Mouse (Mus musculus): ENCODE measurements around the gene Cnga3.
A peak's percentile ranks its signal among the peaks of the same experiment; 100 is the strongest.

The Cnga3 gene

DNA sequence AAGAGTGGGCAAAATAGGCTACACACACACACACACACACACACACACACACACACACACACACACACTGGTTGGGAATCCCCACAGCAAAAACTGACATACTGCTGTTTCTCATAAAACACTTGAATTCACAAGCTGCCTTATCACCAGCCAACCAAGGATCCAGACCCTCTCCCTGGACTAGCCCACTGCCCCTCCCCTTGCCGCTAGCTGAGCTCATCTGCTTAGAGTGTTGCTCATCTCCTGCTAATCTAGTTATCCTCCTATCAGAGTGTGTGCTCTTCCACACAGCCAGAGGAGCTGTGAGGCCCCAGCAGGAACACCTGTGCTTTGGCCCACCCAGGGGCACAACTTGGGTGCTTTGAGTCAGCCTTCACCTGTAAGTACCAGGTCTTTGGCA is at the start of gene Cnga3:
Cnga3 (plus strand) TSS at position 291 of the 400 bp plus-strand sequence.
- no peak for DNase-seq (ENCODE audit: low read depth in 2 of 2, low spot score in 2 of 2)

DNA sequence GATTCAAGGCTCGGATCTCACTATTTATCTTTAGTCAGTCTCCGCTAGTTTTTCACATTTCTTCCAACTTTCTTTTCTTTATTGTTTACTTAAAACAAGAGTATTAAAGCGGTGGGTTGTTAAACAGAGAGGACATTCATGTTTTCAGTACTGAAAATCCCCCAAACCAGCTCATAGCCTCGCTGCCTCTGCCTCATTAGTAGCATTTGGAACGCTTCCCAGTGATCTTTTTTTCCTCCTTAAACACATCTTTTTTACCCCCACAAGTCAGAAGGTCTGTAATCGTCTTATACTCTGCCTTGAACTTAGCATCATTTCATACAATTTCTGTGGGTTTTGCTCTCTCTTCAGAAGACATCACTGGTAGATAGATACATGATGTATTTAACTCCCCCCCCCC is 48.2 kb upstream of the Cnga3 start:
- DNase-seq (ENCODE audit: low read depth in 2 of 2, low spot score in 2 of 2): no peak

DNA sequence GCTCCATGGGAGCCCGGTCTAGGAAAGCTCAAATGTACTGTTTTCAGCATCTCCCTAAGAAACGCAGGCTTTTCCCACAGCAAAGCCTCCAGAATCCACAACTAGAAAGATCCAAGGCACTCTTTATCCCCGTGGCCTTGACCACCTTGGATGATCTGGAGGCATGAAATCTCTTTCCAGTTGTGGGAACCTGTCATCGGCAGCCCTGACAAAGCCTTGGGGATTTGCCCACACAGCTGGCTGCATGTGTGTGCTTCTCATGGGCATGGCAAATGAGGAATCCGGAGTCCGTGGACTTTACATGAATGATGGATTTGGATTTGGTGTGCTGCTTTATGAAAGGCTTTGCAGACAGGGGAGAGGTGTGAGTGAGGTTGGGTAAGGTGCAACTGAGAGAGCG is 46.3 kb upstream of the Cnga3 start:
- DNase-seq (ENCODE audit: low read depth in 2 of 2, low spot score in 2 of 2): no peak

GRCm38 (mm10) chr1:37177874-37178273 is 36.4 kb upstream of the Cnga3 start:
- no peak for DNase-seq (ENCODE audit: low read depth in 2 of 2, low spot score in 2 of 2)

DNA sequence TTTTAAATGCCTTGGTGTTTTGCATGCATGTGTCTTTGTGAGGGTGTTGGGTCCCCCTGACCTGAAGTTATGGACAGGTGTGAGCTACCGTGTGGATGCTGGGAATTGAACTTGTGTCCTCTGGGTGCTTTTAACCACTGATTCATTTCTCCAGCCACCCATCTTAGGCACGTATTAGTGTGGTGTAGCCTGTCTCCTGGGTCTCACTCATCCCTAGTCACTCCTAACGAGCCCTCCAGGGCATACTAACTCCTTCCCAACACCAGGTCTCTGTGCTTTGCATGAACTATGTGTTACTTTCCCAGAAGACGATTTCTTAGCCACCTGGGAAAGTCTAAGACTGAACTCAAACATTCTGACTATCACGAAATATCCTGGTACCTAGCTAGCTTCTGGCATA is 34.4 kb upstream of the Cnga3 start:
- DNase-seq (ENCODE audit: low read depth in 2 of 2, low spot score in 2 of 2): no peak

- no peak for DNase-seq (ENCODE audit: low read depth in 2 of 2, low spot score in 2 of 2)
Measured at GRCm38 (mm10) chr1:37187050-37187449, 27.2 kb upstream of the Cnga3 start.

DNA sequence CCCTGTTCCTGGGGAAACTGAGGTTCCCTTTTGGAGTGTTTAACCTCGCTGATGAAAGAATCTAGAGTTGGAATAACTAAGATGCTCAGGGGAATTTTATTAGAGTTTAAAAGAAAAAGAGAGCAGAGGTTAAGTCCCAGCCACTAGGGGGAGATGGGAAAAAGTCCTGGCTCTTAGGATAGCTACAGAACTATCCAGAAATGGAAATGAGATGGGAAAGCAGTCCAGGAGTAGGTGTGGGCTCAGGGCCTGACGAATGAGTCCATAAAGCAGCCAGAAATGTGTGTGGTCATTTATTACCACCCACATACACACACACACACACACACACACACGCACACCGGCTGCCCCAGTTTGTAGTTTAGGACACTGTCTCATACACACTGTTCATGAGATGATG is 19.6 kb upstream of the Cnga3 start:
- DNase-seq (ENCODE audit: low read depth in 2 of 2, low spot score in 2 of 2): no peak

- no peak for DNase-seq (ENCODE audit: low read depth in 2 of 2, low spot score in 2 of 2)
Measured at GRCm38 (mm10) chr1:37201406-37201805, 12.8 kb upstream of the Cnga3 start.

- no peak for DNase-seq (ENCODE audit: low read depth in 2 of 2, low spot score in 2 of 2)
Measured at GRCm38 (mm10) chr1:37207743-37208142, 6.5 kb upstream of the Cnga3 start.

- no peak for DNase-seq (ENCODE audit: low read depth in 2 of 2, low spot score in 2 of 2)
Measured at GRCm38 (mm10) chr1:37212375-37212774, 1.9 kb upstream of the Cnga3 start.

- DNase-seq (ENCODE audit: low read depth in 2 of 2, low spot score in 2 of 2): no peak
Measured at GRCm38 (mm10) chr1:37218386-37218785, 4.2 kb downstream of the Cnga3 start.

DNA sequence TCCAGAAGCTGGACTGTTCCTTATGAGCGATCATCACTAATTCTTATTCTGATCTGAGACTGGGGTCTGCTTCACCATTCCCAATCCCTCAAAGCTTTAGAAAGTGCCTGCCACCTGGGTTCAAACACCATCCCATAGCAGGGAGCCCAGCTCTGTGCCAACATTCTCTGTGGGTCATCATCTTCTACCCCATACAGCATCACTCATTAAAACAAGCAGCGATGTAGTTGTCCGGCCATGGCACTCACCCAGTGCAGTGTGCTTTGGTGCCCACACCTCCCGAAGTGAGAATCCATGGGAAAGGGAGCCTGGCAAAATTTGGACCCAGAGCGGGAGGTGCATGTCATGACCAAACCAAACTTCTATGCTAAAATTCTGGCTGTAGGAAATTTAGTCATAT is 5.4 kb downstream of the Cnga3 start:
- DNase-seq (ENCODE audit: low read depth in 2 of 2, low spot score in 2 of 2): no peak

DNA sequence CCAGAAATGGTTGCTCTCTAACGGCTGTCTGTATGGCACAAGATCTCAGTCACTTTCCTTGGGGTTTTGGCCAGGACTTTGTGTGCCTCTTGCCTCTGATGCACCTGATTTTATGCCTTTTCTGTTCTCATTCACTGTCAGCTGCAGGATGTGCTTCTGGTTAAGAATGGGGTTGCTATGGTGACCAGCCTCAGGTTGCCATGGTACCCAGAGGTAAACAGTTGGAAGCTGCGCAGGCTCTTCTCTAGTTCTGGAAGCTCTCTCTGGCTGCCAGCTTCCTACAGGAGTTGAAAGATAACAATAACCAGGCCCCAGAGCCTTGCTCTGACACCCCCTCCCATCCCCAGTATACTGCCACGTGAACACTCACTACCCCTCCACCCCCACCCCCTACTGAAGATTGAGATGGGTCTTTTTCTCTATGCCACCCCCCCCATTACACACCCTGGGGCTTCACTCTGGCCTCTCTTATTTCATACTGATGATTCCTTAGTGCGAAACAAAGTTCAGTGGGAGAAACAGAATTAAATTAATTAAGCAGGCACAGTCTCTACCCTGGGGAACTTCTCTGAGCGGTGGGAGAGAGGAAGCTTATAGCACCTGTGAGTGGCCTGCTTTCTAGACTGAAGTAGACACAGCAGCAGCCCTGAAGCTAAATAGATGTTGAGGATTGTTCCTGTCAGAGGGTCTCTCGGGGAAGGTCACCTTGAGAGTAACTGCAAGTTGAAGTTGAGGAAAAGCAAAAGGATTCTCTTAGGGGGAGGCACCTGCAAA is 6.1 kb downstream of the Cnga3 start:
- no peak for DNase-seq (ENCODE audit: low read depth in 2 of 2, low spot score in 2 of 2)

- no peak for DNase-seq (ENCODE audit: low read depth in 2 of 2, low spot score in 2 of 2)
Measured at GRCm38 (mm10) chr1:37222002-37222401, 7.8 kb downstream of the Cnga3 start.

- no peak for DNase-seq (ENCODE audit: low read depth in 2 of 2, low spot score in 2 of 2)
Measured at GRCm38 (mm10) chr1:37230404-37230803, 16.2 kb downstream of the Cnga3 start.

DNA sequence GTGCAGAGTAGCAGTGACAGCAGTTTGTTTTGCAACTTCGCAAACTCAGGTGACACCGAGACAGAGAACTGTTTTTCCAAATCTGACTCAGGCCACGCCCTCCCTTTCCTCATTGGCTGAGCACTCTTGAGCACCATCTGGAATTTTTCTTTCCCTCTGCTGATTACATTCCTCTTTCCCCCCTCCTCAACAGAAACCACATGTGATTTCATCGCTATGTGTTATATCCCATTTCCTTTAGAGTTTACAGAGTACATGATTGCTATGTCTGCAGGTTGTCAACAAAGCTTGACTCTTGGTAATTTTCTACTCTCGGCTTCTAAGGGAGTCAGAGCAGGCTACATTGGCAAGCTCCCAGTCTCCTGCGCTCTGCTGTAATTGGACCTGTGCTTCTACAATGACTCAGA is 17.1 kb downstream of the Cnga3 start:
- no peak for DNase-seq (ENCODE audit: low read depth in 2 of 2, low spot score in 2 of 2)

GRCm38 (mm10) chr1:37239045-37239635 is 24.9 kb downstream of the Cnga3 start:
- no peak for DNase-seq (ENCODE audit: low read depth in 2 of 2, low spot score in 2 of 2)

- DNase-seq (ENCODE audit: low read depth in 2 of 2, low spot score in 2 of 2): no peak
Measured at GRCm38 (mm10) chr1:37242253-37242652, 28.0 kb downstream of the Cnga3 start.

DNA sequence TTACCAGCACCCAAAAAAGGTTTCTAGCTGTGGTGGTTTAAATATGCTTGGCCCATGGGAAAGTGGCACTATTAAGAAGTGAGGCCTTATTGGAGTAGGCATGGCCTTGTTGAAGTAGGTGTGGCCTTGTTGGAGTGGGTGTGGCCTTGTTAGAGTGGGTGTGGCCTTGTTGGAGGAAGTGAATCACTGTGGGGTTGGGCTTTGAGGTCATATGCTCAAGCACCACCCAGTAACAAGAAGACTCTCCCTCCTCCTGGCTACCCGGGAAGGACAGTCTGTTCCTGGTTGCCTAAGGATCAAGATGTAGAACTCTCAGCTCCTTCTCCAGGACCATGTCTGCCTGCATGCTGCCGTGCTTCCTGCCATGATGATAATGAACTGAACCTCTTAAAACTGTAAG is 32.2 kb downstream of the Cnga3 start:
- DNase-seq (ENCODE audit: low read depth in 2 of 2, low spot score in 2 of 2): no peak

GRCm38 (mm10) chr1:37248406-37248805 is 34.2 kb downstream of the Cnga3 start:
- no peak for DNase-seq (ENCODE audit: low read depth in 2 of 2, low spot score in 2 of 2)

DNA sequence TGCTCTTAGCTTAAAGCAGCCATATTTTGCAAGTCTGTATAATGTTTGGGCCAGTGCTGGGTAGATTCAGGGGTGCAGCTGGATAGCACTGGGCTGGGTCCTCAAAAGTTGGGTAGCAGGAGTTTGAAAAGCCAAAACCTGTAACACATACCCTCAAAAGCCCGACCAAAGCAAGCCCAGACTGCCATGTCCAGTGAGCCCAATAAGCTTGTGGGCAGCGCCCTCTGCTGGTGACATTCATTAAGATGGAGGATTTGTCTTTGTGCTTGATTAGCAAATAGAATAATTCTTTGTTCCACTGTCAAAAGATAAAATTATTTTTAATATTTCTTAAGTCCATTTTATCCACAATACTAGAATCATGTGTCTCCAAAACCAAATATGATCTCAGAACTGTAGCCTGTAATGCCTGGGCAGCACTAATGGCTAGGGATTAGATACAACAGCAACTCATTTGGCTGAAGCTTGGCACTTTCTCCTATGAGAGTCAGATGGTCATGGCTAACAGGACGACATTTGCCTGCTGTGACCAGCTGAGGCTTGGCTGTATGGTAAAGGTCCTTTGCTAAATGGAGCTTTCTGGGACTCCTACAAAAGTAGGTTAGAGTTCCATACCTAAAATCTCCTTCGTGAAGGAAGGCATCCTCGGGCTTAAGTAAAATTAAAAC is 36.5 kb downstream of the Cnga3 start:
- DNase-seq (ENCODE audit: low read depth in 2 of 2, low spot score in 2 of 2): peak; percentile 64 to 74

- DNase-seq (ENCODE audit: low read depth in 2 of 2, low spot score in 2 of 2): no peak
Measured at GRCm38 (mm10) chr1:37258443-37258842, 44.2 kb downstream of the Cnga3 start.
